Mouse (Mus musculus) kidney, adult 2 months (tissue): ENCODE measurements around the gene Syn1. TPM values are rescaled to one million over a fixed set of nuclear protein-coding genes. Genes with fewer than 3 reads are reported as not detected.

Experiments
- DNase-seq: peaks from one replicate; pipeline ENCODE4 v3.0.0; 2021
- H3K27ac ChIP-seq: fragments of 200-500 bp; 2 replicates; pipeline ENCODE4 v1.5.1; 2012; ENCODE audit warnings: low read depth, low read length, control low read depth, inconsistent platforms; ENCODE audit not compliant: insufficient read depth
- H3K27me3 ChIP-seq: fragments of 200-500 bp; replicated peaks from 2 replicates; pipeline ENCODE4 v1.6.1; 2012; ENCODE audit warnings: mild to moderate bottlenecking, moderate library complexity, low read length, inconsistent platforms; ENCODE audit not compliant: control insufficient read depth, insufficient read depth
- H3K36me3 ChIP-seq: fragments of 200-500 bp; 2 replicates; pipeline ENCODE4 v1.6.1; 2012; ENCODE audit warnings: mild to moderate bottlenecking, moderate library complexity, low read length, inconsistent platforms; ENCODE audit not compliant: control insufficient read depth, insufficient read depth
- H3K4me1 ChIP-seq: fragments of 200-500 bp; 2 replicates; pipeline ENCODE4 v1.6.1; 2011; ENCODE audit warnings: low read length; ENCODE audit not compliant: control insufficient read depth, insufficient read depth
- H3K4me3 ChIP-seq: fragments of 200-500 bp; 2 replicates; pipeline ENCODE4 v1.5.1; 2011; ENCODE audit warnings: mild to moderate bottlenecking, low read depth, low read length, control low read depth; ENCODE audit not compliant: insufficient read depth
- CTCF ChIP-seq: fragments of 200-500 bp; conservative IDR thresholded peaks from 2 replicates; pipeline ENCODE4 v1.5.1; 2011; ENCODE audit warnings: low read depth, mild to moderate bottlenecking, control low read depth, low read length, moderate library complexity, mixed read lengths; ENCODE audit not compliant: insufficient read depth, insufficient read length
- POLR2A ChIP-seq: fragments of 200-500 bp; IDR thresholded peaks from one replicate; pipeline ENCODE4 v1.6.1; 2011; ENCODE audit warnings: low read depth, low read length, control low read depth
- WGBS: fragments of 180-500 bp; shearing (Covaris S2); methylation state at CpG from one replicate; pipeline ENCODE4 v1.1.7; 2018; 5-methylcytosine and 5-hydroxymethylcytosine counted together
- polyA plus RNA-seq: library from polyadenylated mRNA; depleted of rRNA; stranded (reverse); fragments of >200 nt; gene quantifications from 2 replicates; pipeline ENCODE4 v1.2.3, GENCODE M21; 2012; rRNA removed

The Syn1 gene
- polyA plus RNA-seq, 1 experiment: 0.69 TPM

GRCm38 (mm10) chrX:20819708-20820426 lies 100.9 kb downstream of the Syn1 start:
- Histone ChIP-seq H3K4me3 (peak overlapping the region; percentile 50), H3K27ac (0 out of 2 replicates have a peak overlapping the region, but pooled peaks have one; percentile 17), H3K4me1 (no peaks in the 10 kb centered on the region), H3K36me3 (no peaks in the 10 kb centered on the region), H3K27me3 (no peaks in the 10 kb centered on the region)
- TF ChIP-seq CTCF (peak; percentile 60), POLR2A (no peak)
- peak; percentile 66 for DNase-seq
- WGBS: 10% methylated on average over 8 of the region's 8 CpGs

- H3K36me3 ChIP-seq: no peaks in the 10 kb centered on the region
- no peaks in the 10 kb centered on the region for H3K4me1 ChIP-seq
- peak overlapping the region; percentile 50 for H3K4me3 ChIP-seq
- WGBS: 5% methylated on average over 18 of the region's 19 CpGs
- H3K27me3 ChIP-seq: no peaks in the 10 kb centered on the region
- TF ChIP-seq CTCF (peak; percentile 76), POLR2A (no peak)
- 0 out of 2 replicates have a peak overlapping the region, but pooled peaks have one; percentile 17 for H3K27ac ChIP-seq
- DNase-seq: peak; percentile 76
Observed at GRCm38 (mm10) chrX:20819204-20819628, 101.6 kb downstream of the Syn1 start.

- no peaks in the 10 kb centered on the region for H3K27me3 ChIP-seq
- peak; percentile 33 for DNase-seq
- H3K36me3 ChIP-seq: no peaks in the 10 kb centered on the region
- WGBS: 43% methylated on average over 6 of the region's 6 CpGs
- TF ChIP-seq POLR2A: no peak
- no peak for TF ChIP-seq CTCF
- no peaks in the 10 kb centered on the region for H3K4me1 ChIP-seq
- no peak overlapping the region for H3K27ac ChIP-seq
- H3K4me3 ChIP-seq: no peak overlapping the region
Observed at GRCm38 (mm10) chrX:20816974-20817373, 103.8 kb downstream of the Syn1 start.

Other genes with a start within 250 kb of the Syn1 start
- 148 and 163 TPM in 2 replicates for gene Cdk16, start 233.1 kb downstream of the Syn1 start, polyA plus RNA-seq
- gene Usp11, start 217.1 kb downstream of the Syn1 start, polyA plus RNA-seq: 7.3 and 8.3 TPM in 2 replicates
- gene Araf, start 123.2 kb downstream of the Syn1 start, polyA plus RNA-seq: 173 and 180 TPM in 2 replicates
- 2.0 and 2.4 TPM in 2 replicates for gene Timp1, start 50.8 kb downstream of the Syn1 start, polyA plus RNA-seq
- 8.6 and 11.0 TPM in 2 replicates for gene Cfp, start 10.6 kb upstream of the Syn1 start, polyA plus RNA-seq
- 7.8 and 9.9 TPM in 2 replicates for gene Elk1, start 29.6 kb upstream of the Syn1 start, polyA plus RNA-seq
- gene Uxt, start 41.0 kb upstream of the Syn1 start, polyA plus RNA-seq: 24.7 and 32.7 TPM in 2 replicates
- 0.52 and 0.72 TPM in 2 replicates for gene Zfp182, start 141.3 kb upstream of the Syn1 start, polyA plus RNA-seq
- not detected in 2 replicates for gene Spaca5, start 147.4 kb upstream of the Syn1 start, polyA plus RNA-seq
- 0.07 and 0.11 TPM in 2 replicates for gene Zfp300, start 168.5 kb upstream of the Syn1 start, polyA plus RNA-seq
- gene Ssxa1, start 194.8 kb upstream of the Syn1 start, polyA plus RNA-seq: not detected in 2 replicates